Mouse (Mus musculus) midbrain, embryonic 10.5 days (tissue): ENCODE data around the gene Tspan10. TPM values are rescaled to one million over a fixed set of nuclear protein-coding genes. Genes with fewer than 3 reads are reported as not detected.
"Not testable (repeated sequence)": the region's sequence is repeated elsewhere in the genome, so short reads cannot be mapped to it uniquely, and the experiment has no call there.

Experiments used
- DNase-seq: peaks from one replicate; pipeline ENCODE4 v3.0.0-alpha.2; 2017; ENCODE audit warnings: low spot score
- H3K27ac ChIP-seq: fragments of 300-500 bp; sonication (generic); replicated peaks from 2 replicates; pipeline ENCODE4 v1.5.1; 2016; ENCODE audit warnings: mild to moderate bottlenecking
- H3K27me3 ChIP-seq: fragments of 300-500 bp; sonication (generic); 2 replicates; pipeline ENCODE4 v1.6.1; 2016; ENCODE audit warnings: low read depth, mild to moderate bottlenecking; ENCODE audit not compliant: poor library complexity, severe bottlenecking
- H3K36me3 ChIP-seq: fragments of 300-500 bp; sonication (generic); 2 replicates; pipeline ENCODE4 v1.6.1; 2016; ENCODE audit warnings: mild to moderate bottlenecking, moderate library complexity
- H3K4me1 ChIP-seq: fragments of 300-500 bp; sonication (generic); 2 replicates; pipeline ENCODE4 v1.6.1; 2016
- H3K4me3 ChIP-seq: fragments of 300-500 bp; sonication (generic); 2 replicates; pipeline ENCODE4 v1.5.1; 2016; ENCODE audit warnings: mild to moderate bottlenecking, moderate library complexity
- H3K9me3 ChIP-seq: fragments of 300-500 bp; sonication (generic); replicated peaks from 2 replicates; pipeline ENCODE4 v1.6.1; 2016; ENCODE audit warnings: mild to moderate bottlenecking
- WGBS: fragments of 180-500 bp; shearing (Covaris S2); methylation state at CpG from one replicate; pipeline ENCODE4 v1.1.7; 2016; 5-methylcytosine and 5-hydroxymethylcytosine counted together
- polyA plus RNA-seq: library from polyadenylated mRNA; unstranded; fragments of >200 nt; fragmentation: Nextera tagmentation; extraction: Ambion mirVana; gene quantifications from 2 replicates; pipeline ENCODE4 v1.2.1, GENCODE M21; 2016

Gene Tspan10
- 0.39 TPM in 1 of 2 replicates, not detected in the other for polyA plus RNA-seq

DNA sequence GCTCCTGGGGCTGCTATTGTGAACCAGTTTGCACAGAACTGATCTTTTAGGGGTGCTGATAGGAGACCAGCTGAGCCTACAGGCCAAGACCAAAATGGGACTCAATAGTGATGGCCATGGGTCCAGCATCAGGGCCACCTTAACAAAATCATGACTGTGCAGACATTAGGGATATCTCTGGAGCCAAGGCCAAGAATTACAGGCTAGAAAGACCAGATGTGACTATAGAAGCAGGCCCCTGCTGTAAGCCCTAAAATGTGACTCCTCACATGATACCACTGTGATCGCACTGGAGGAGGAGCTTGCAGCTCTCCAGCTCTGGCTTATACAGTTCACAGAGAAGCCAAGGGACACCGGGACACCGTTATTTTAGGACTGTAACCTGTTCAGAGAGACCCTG is at the start of gene Tspan10:
Gene Tspan10, plus strand, starts transcription at position 301 of the 400 bp plus-strand sequence.
- DNase-seq, result no peak
- Histone ChIP-seq H3K36me3 (no peaks in the 10 kb centered on the region), H3K27ac (no peak within 1 kb of the TSS), H3K9me3 (no peaks in the 10 kb centered on the region), H3K4me1 (0 out of 2 replicates have a peak, but pooled peaks cover 5% of the 10 kb centered on the region), H3K27me3 (no peaks in the 10 kb centered on the region), H3K4me3 (peak within 1 kb of the TSS; percentile 3; the same call in 1 of the 2 replicates)
- WGBS, result 91% methylated on average over 3 of the region's 3 CpGs

DNA sequence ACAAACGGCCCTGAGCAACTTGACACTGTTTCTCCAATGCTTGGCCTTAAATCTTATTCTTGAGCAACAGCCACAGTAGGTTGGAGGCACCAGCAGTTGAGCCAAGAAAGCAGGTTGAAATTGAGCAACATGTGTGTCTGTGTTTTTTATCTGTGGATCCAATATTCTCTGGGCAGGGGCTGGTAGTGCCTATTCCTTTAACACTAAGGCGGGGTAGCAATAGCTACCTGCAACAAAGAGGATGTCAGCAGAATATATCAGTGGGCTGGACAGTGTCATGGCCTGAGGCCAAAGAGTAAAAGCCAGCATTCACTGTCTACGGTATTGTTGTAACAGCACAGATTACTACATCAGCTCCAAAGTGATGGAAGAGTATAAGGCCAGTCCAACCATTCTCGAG is 46.8 kb upstream of the Tspan10 start:
- peaks cover 91% of the 10 kb centered on the region for H3K36me3 ChIP-seq
- no peak for DNase-seq
- no peaks in the 10 kb centered on the region for H3K9me3 ChIP-seq
- WGBS, result 96% methylated on average over 4 of the region's 4 CpGs
- no peak overlapping the region for H3K4me3 ChIP-seq
- H3K27me3 ChIP-seq, result no peaks in the 10 kb centered on the region
- no peak overlapping the region for H3K27ac ChIP-seq
- no peaks in the 10 kb centered on the region for H3K4me1 ChIP-seq

DNA sequence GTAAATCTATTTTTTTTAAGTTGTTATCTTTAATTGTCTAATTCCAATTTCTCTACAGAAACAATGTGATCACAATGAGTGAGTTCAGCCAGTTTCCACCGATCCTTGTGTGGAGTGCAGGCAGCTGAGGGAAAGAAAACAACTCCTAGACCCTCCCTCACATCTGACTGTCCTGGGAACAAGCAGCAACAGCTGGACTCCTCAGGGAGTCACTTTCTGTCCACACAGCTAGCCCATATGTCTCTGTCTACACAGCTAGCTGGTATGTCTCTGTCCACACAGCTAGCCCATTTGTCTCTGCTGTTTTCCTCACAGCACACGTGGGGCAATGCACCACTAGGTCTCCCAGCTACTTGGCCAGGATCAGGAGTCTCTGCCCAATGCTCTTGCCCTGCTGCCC is 44.8 kb upstream of the Tspan10 start:
- 78% methylated on average over 2 of the region's 2 CpGs for WGBS
- no peaks in the 10 kb centered on the region for H3K4me1 ChIP-seq
- peaks cover 97% of the 10 kb centered on the region for H3K36me3 ChIP-seq
- no peaks in the 10 kb centered on the region for H3K9me3 ChIP-seq
- no peaks in the 10 kb centered on the region for H3K27me3 ChIP-seq
- no peak overlapping the region for H3K27ac ChIP-seq
- no peak overlapping the region for H3K4me3 ChIP-seq
- no peak for DNase-seq

DNA sequence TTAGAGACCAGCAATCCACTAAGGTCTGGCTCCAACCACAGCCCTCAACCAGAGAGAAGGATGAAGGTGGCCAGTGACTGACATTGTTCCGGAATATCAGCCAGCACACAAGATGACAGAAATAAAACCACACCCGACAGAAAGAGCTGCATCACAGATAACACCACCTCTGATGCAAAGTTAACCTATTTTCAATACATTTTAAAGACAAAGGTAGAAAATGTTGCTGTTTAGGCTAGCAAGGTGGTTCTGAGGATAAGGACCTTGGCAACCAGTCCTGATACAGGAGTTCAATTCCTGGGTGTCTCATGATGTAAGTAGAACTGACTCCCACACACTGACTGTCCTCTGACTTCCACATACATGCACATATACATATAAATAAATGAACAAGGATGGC is 43.1 kb upstream of the Tspan10 start:
- 91% methylated on average over 2 of the region's 2 CpGs for WGBS
- peaks cover 97% of the 10 kb centered on the region for H3K36me3 ChIP-seq

DNA sequence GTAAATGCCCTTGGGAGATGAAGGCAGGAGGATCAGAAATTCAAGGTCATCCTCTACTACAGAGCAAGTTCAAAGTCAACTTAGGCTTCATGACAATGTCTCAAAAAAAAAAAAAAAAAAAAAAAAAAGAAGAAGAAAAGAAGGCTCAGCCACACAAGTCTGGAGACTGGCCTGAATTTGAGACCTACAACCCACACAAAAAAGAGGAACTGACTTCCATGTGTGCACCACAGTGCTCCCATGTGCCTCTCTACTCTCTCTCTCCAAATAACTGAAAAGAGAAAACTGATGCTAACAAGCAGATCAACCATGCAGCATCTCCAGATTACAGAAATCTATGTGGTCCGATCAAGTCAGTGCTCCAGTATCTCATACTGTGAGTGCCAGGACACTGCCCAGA is 37.6 kb upstream of the Tspan10 start:
- Histone ChIP-seq H3K36me3 (peaks cover 100% of the 10 kb centered on the region), H3K27ac (no peak overlapping the region), H3K4me3 (no peak overlapping the region), H3K9me3 (no peaks in the 10 kb centered on the region), H3K27me3 (no peaks in the 10 kb centered on the region), H3K4me1 (no peaks in the 10 kb centered on the region)
- no peak for DNase-seq
- 94% methylated on average over 1 of the region's 1 CpGs for WGBS

More for the DNA sequence above, 43.1 kb upstream of the Tspan10 start:
- H3K4me3 ChIP-seq, result no peak overlapping the region
- no peaks in the 10 kb centered on the region for H3K9me3 ChIP-seq
- no peak for DNase-seq
- H3K27ac ChIP-seq, result no peak overlapping the region
- no peaks in the 10 kb centered on the region for H3K4me1 ChIP-seq
- no peaks in the 10 kb centered on the region for H3K27me3 ChIP-seq

DNA sequence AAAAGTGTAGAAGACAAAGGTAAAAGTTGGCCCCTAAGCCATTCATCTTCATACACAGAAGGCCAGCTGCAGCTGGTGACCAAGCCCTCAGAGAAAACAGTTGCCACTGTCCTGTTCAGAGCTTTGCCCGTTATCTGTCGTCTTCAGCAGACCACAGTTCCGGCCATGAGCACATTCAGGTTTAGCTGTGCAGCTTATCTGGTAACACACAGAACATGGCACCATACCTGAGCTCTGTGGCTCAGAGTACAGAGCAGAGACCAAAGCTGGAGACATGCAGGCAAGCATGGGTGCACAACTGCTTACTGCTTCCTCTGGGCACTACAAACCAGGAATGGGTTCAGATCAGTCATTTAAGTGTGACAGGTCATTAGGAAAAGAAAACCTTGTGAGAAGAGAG is 36.6 kb upstream of the Tspan10 start:
- 94% methylated on average over 3 of the region's 3 CpGs for WGBS
- Histone ChIP-seq H3K36me3 (peaks cover 100% of the 10 kb centered on the region), H3K4me1 (no peaks in the 10 kb centered on the region), H3K4me3 (no peak overlapping the region), H3K9me3 (no peaks in the 10 kb centered on the region), H3K27ac (no peak overlapping the region), H3K27me3 (no peaks in the 10 kb centered on the region)
- no peak for DNase-seq

DNA sequence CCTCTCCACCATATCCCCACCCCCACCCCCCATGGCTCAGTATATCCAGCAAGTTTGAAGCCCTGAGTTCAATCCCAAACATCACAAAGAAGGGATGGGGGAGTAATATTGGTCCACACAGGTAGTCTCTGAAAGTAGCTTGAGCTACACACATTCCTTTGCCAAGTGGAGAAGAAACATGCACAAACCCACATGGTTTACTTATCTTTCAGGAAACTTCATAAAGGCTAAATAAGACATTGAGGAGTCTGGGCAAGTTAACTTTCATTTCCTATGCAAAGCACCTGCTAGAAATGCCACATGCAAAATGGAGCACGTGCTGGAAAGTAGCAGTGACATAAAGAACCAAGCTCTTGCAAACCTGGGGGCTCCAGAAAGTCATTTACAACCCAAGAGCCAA is 36.0 kb upstream of the Tspan10 start:
- Histone ChIP-seq H3K9me3 (no peaks in the 10 kb centered on the region), H3K4me1 (no peaks in the 10 kb centered on the region), H3K27me3 (no peaks in the 10 kb centered on the region), H3K4me3 (no peak overlapping the region), H3K36me3 (peaks cover 100% of the 10 kb centered on the region), H3K27ac (no peak overlapping the region)
- DNase-seq, result no peak
- 90% methylated on average over 1 of the region's 1 CpGs for WGBS

DNA sequence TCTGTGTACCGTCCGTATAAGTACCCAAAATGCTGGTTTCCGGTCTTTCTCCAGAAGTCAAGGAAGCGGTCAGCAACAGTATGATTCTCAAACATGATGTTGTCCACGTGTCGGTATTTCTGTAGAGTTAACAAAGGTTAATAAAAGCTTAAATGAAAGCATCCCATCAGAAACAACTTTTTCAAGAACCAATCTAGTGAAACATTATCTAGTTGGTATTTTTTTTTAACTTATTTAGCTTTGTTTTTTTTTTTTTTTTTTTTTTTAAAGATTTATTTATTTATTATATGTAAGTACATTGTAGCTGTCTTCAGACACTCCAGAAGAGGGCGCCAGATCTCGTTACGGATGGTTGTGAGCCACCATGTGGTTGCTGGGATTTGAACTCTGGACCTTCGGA is 28.8 kb upstream of the Tspan10 start:
- H3K9me3 ChIP-seq, H3K27ac ChIP-seq, H3K4me1 ChIP-seq, DNase-seq, H3K4me3 ChIP-seq, H3K27me3 ChIP-seq: not testable (repeated sequence)
- H3K36me3 ChIP-seq, result peaks cover 98% of the 10 kb centered on the region
- WGBS, result 94% methylated on average over 9 of the region's 10 CpGs

DNA sequence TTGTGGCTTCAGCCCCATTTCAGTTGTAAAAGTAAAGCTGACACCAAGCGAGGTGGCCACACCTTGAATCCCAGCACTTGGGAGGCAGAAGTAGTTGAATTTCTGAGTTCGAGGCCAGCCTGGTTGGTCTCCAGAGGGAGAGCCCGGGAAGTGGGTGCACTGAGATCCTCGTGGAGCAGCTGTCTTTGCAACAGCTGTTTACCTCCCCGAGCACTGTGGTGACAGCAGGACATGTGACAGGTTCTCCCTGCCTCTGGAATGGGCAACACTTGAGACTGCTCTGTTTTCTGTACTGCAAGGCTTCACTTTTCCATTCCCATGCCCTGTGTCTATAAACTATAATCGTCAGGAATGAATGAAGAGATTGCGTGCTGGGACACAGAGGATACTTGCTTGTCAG is 24.6 kb upstream of the Tspan10 start:
- H3K27ac ChIP-seq, result no peak overlapping the region
- H3K9me3 ChIP-seq, result no peaks in the 10 kb centered on the region
- DNase-seq, result no peak
- H3K27me3 ChIP-seq, result no peaks in the 10 kb centered on the region
- no peak overlapping the region for H3K4me3 ChIP-seq
- WGBS, result 94% methylated on average over 7 of the region's 7 CpGs
- peaks cover 97% of the 10 kb centered on the region for H3K36me3 ChIP-seq
- no peaks in the 10 kb centered on the region for H3K4me1 ChIP-seq

DNA sequence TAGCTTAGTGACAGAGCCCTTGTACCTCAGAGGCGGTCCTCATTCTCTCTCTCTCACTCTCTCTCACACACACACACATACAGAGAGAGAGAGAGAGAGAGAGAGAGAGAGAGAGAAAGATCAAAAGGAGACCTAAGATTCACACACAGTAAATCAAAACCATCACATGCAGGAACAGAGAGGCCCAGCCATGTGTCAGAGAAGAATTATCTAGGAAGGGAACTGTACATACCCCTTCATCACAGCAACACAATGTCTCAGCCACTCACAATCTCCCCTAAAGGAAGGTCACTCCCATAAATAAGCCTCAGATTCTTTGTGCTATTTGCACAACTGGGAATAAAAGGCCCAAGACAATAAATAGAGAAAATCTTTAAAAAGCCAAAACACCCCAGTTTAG is 23.9 kb upstream of the Tspan10 start:
- Histone ChIP-seq H3K9me3 (no peaks in the 10 kb centered on the region), H3K27me3 (no peaks in the 10 kb centered on the region), H3K4me1 (no peaks in the 10 kb centered on the region), H3K4me3 (no peak overlapping the region), H3K36me3 (peaks cover 97% of the 10 kb centered on the region), H3K27ac (no peak overlapping the region)
- DNase-seq, result no peak
- WGBS, result 94% methylated on average over 1 of the region's 1 CpGs

DNA sequence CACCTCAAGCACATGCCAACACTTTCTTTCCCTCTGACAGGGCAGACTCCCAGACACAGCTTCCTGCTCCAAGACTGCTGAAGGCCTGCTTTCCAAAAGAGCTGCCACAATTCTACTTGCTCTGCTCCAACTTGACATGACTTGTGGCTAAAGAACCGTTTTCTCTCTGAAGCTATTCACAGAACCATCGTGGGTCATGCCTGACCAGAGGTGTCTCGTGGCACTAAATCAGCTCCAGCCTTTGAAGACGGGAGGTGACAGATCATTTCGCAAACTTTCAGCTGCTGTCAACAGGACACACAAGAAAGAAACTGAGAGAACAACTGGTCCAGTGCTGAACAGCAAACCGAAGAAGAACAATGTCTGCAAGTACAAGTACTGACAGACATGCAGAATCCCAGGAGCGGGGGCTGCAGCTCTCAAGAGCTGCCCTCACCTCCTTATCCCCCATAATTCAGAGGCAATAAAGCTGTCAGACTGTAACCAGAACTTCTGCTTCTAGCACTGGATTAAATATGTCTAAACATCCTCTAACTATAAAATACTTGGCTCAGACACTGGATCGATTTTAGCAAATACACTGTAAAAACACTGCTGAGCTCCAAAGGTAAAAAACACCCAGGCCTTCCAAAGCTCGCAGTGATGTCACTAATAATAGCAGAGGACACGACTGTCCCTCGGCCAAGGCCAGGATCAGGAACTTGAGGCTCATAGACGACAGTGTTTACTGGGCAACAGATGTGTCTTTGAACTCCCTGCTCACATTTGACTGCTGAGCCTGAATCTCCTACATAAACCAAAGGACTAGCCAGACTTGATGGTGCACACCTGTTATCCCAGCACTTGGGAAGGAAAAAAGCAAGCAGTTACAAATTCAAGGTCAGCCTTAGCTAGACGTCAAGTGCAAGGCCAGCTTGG is 19.5 kb upstream of the Tspan10 start:
- DNase-seq, result no peak
- Histone ChIP-seq H3K36me3 (peaks cover 91% of the 10 kb centered on the region), H3K9me3 (no peaks in the 10 kb centered on the region), H3K27ac (no peak overlapping the region), H3K4me3 (no peak overlapping the region), H3K4me1 (no peaks in the 10 kb centered on the region), H3K27me3 (no peaks in the 10 kb centered on the region)
- 93% methylated on average over 13 of the region's 13 CpGs for WGBS

DNA sequence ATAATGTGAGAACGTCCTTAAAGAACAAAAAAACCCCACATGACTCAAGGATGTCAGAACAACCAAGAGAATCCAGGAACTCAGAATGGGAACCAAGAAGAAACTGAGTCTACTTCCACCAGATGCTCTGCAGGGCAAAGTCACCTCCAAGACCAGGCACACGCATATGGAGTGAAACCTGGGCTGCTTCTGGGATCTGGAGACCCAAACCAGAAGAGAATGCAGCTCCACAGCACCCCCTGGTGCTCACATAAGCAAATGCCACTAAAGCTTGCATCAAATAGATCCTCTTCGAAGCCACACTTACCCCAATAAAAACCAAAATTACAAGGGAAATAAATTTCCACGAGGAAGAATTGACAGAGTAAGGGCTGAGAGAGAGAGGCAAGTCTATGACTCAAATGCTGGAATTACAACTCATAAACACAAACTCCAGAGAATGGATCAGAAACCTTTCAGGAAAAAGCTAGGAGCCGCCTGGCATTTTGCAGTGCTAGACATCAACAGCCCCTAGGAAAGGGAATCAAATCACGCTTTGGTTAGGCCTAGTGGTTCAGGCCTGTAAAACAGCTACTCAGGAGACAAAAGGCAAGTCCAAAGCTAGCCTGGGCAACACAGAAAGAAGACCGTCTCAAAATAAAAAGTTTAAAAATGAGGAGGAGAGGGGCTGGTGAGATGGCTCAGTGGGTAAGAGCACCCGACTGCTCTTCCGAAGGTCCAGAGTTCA is 18.7 kb upstream of the Tspan10 start:
- peak; percentile 48 for DNase-seq
- H3K27me3 ChIP-seq, result no peaks in the 10 kb centered on the region
- no peak overlapping the region for H3K4me3 ChIP-seq
- H3K27ac ChIP-seq, result no peak overlapping the region
- peaks cover 91% of the 10 kb centered on the region for H3K36me3 ChIP-seq
- 77% methylated on average over 9 of the region's 9 CpGs for WGBS
- H3K4me1 ChIP-seq, result no peaks in the 10 kb centered on the region
- H3K9me3 ChIP-seq, result no peaks in the 10 kb centered on the region

DNA sequence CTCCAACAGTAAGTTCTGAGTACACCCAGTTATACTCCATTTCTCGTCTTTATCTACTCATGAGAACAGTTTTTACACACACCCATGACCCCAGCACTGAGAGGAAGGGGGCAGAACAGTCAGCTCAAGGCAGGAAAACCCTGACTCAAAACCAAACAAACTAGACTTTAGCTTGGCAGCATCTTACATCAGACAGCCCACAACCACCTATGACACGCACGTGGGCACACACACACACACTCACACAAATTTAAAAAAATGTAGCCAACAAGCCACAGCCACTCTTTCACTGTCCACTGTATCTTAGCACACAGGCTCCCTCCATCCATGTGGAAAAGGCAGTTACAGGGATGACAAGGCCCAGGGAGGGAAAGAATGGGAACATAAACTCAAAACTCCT is 15.7 kb upstream of the Tspan10 start:
- no peak overlapping the region for H3K27ac ChIP-seq
- H3K36me3 ChIP-seq, result peaks cover 91% of the 10 kb centered on the region
- H3K4me3 ChIP-seq, result no peak overlapping the region
- no peak for DNase-seq
- no peaks in the 10 kb centered on the region for H3K4me1 ChIP-seq
- 94% methylated on average over 3 of the region's 3 CpGs for WGBS
- no peaks in the 10 kb centered on the region for H3K9me3 ChIP-seq
- no peaks in the 10 kb centered on the region for H3K27me3 ChIP-seq
